Mouse (Mus musculus) lung, postnatal 0 days (tissue): Measurements from ENCODE around the gene Rab36. TPM values are rescaled to one million over a fixed set of nuclear protein-coding genes. Genes with fewer than 3 reads are reported as not detected.
"Not testable (repeated sequence)": the region's sequence is repeated elsewhere in the genome, so short reads cannot be mapped to it uniquely, and the experiment has no call there.

Source experiments
- ATAC-seq: fragments of 200-750 bp; cut with Nextera tagmentation; 2 replicates; pipeline ENCODE4 v1.8.0; 2017; ENCODE audit warnings: moderate library complexity
- DNase-seq: peaks from one replicate; pipeline ENCODE4 v3.0.0-alpha.2; 2016; ENCODE audit warnings: low spot score
- H3K27ac ChIP-seq: fragments of 300-500 bp; sonication (generic); 2 replicates; pipeline ENCODE4 v1.5.1; 2014; ENCODE audit warnings: antibody characterized with exemption, mild to moderate bottlenecking, low read length, mixed read lengths
- H3K27me3 ChIP-seq: fragments of 300-500 bp; sonication (generic); replicated peaks from 2 replicates; pipeline ENCODE4 v1.6.1; 2014; ENCODE audit warnings: low read length, mixed read lengths; ENCODE audit not compliant: insufficient read depth
- H3K36me3 ChIP-seq: fragments of 300-500 bp; sonication (generic); 2 replicates; pipeline ENCODE4 v1.6.1; 2014; ENCODE audit warnings: low read length, mixed read lengths; ENCODE audit not compliant: insufficient read depth
- H3K4me1 ChIP-seq: fragments of 300-500 bp; sonication (generic); 2 replicates; pipeline ENCODE4 v1.6.1; 2014; ENCODE audit warnings: antibody characterized with exemption, low read depth, low read length, mixed read lengths; ENCODE audit not compliant: insufficient read depth
- H3K4me2 ChIP-seq: fragments of 300-500 bp; sonication (generic); replicated peaks from 2 replicates; pipeline ENCODE4 v1.6.1; 2014; ENCODE audit warnings: low read depth, mild to moderate bottlenecking, low read length, moderate library complexity, mixed read lengths
- H3K4me3 ChIP-seq: fragments of 300-500 bp; sonication (generic); 2 replicates; pipeline ENCODE4 v1.5.1; 2014; ENCODE audit warnings: low read depth, low read length
- H3K9ac ChIP-seq: fragments of 300-500 bp; sonication (generic); replicated peaks from 2 replicates; pipeline ENCODE4 v1.6.1; 2014; ENCODE audit warnings: low read depth, mild to moderate bottlenecking
- H3K9me3 ChIP-seq: fragments of 300-500 bp; sonication (generic); 2 replicates; pipeline ENCODE4 v1.6.1; 2016; ENCODE audit warnings: low read length, mixed read lengths
- CTCF ChIP-seq: IDR thresholded peaks from 2 replicates; pipeline ENCODE4 v1.5.1; 2016; ENCODE audit warnings: antibody characterized with exemption, mild to moderate bottlenecking
- EP300 ChIP-seq: IDR thresholded peaks from 2 replicates; pipeline ENCODE4 v1.6.1; 2016; ENCODE audit warnings: antibody characterized with exemption, mild to moderate bottlenecking, control low read depth
- WGBS: fragments of 180-500 bp; shearing (Covaris S2); extraction: QIAGEN DNeasy Blood & Tissue Kit; methylation state at CpG from one replicate; pipeline ENCODE4 v1.1.7; 2014; 5-methylcytosine and 5-hydroxymethylcytosine counted together
- polyA plus RNA-seq: library from polyadenylated mRNA; unstranded; fragments of >200 nt; fragmentation: Nextera tagmentation; extraction: Ambion mirVana; gene quantifications from 2 replicates; pipeline ENCODE4 v1.2.1, GENCODE M21; 2015

The Rab36 gene
- polyA plus RNA-seq, 1 experiment from 2014 or later: 4.7 TPM

GRCm38 (mm10) chr10:75032395-75032794 lies 4.5 kb upstream of the Rab36 start, which contains the start of gene Rsph14:
Gene Rsph14, minus strand, starts transcription at chr10:75032586.
- Histone ChIP-seq H3K4me3 (no peak within 1 kb of the TSS), H3K9ac (no peak within 1 kb of the TSS), H3K36me3 (no peaks in the 10 kb centered on the region), H3K9me3 (no peaks in the 10 kb centered on the region), H3K27ac (no peak within 1 kb of the TSS), H3K4me2 (no peak within 1 kb of the TSS), H3K4me1 (no peaks in the 10 kb centered on the region), H3K27me3 (no peaks in the 10 kb centered on the region)
- TF ChIP-seq CTCF: no peak
- no peak for TF ChIP-seq EP300
- 33% methylated on average over 10 of the region's 10 CpGs for WGBS
- DNase-seq: peak; percentile 60
- no peak for ATAC-seq

GRCm38 (mm10) chr10:75042060-75042459 lies 5.2 kb downstream of the Rab36 start:
- not testable (repeated sequence) for H3K36me3 ChIP-seq, DNase-seq, H3K27ac ChIP-seq, H3K27me3 ChIP-seq, H3K9me3 ChIP-seq, H3K4me1 ChIP-seq, H3K4me3 ChIP-seq, ATAC-seq, H3K9ac ChIP-seq, H3K4me2 ChIP-seq
- 0% methylated on average over 1 of the region's 1 CpGs for WGBS

- DNase-seq (no peak), ATAC-seq (peak; percentile 16; the same call in 1 of the 2 replicates)
- TF ChIP-seq CTCF (no peak), EP300 (no peak)
- 21% methylated on average over 7 of the region's 7 CpGs for WGBS
- no peaks in the 10 kb centered on the region for H3K9me3 ChIP-seq
- H3K9ac ChIP-seq: no peak overlapping the region
- H3K4me3 ChIP-seq: no peak overlapping the region
- H3K4me2 ChIP-seq: no peak overlapping the region
- no peaks in the 10 kb centered on the region for H3K4me1 ChIP-seq
- no peak overlapping the region for H3K27ac ChIP-seq
- no peaks in the 10 kb centered on the region for H3K36me3 ChIP-seq
- H3K27me3 ChIP-seq: no peaks in the 10 kb centered on the region
Measured at GRCm38 (mm10) chr10:75044459-75044858, 7.6 kb downstream of the Rab36 start.

GRCm38 (mm10) chr10:75045831-75046230 lies 9.0 kb downstream of the Rab36 start:
- H3K27me3 ChIP-seq: no peaks in the 10 kb centered on the region
- H3K36me3 ChIP-seq: no peaks in the 10 kb centered on the region
- no peaks in the 10 kb centered on the region for H3K4me1 ChIP-seq
- ATAC-seq (no peak), DNase-seq (no peak)
- no peaks in the 10 kb centered on the region for H3K9me3 ChIP-seq
- WGBS: 93% methylated on average over 15 of the region's 15 CpGs
- H3K4me3 ChIP-seq: no peak overlapping the region
- no peak overlapping the region for H3K4me2 ChIP-seq
- H3K27ac ChIP-seq: no peak overlapping the region
- no peak overlapping the region for H3K9ac ChIP-seq
- no peak for TF ChIP-seq CTCF
- TF ChIP-seq EP300: no peak

- no peak for DNase-seq
- Histone ChIP-seq H3K9ac (no peak overlapping the region), H3K4me3 (no peak overlapping the region), H3K27ac (no peak overlapping the region), H3K4me2 (no peak overlapping the region), H3K9me3 (no peaks in the 10 kb centered on the region), H3K27me3 (no peaks in the 10 kb centered on the region), H3K36me3 (no peaks in the 10 kb centered on the region), H3K4me1 (no peaks in the 10 kb centered on the region)
- WGBS: 94% methylated on average over 7 of the region's 7 CpGs
- TF ChIP-seq EP300: no peak
- ATAC-seq: no peak
Measured at GRCm38 (mm10) chr10:75048711-75049110, 11.9 kb downstream of the Rab36 start.

GRCm38 (mm10) chr10:75051364-75052074 lies 14.7 kb downstream of the Rab36 start:
- Histone ChIP-seq H3K4me1 (no peaks in the 10 kb centered on the region), H3K9ac (no peak overlapping the region), H3K4me2 (no peak overlapping the region), H3K9me3 (no peaks in the 10 kb centered on the region), H3K27ac (no peak overlapping the region), H3K36me3 (no peaks in the 10 kb centered on the region), H3K4me3 (no peak overlapping the region), H3K27me3 (no peaks in the 10 kb centered on the region)
- WGBS: 90% methylated on average over 21 of the region's 21 CpGs
- no peak for DNase-seq
- ATAC-seq: no peak
- TF ChIP-seq EP300 (no peak), CTCF (no peak)
